In genomic region chr14:59201604-59202215, GRCm38 (mm10) we compare ENCODE assay signal across 8 mouse cellular contexts. TPM values are rescaled to one million over a fixed set of nuclear protein-coding genes. Genes with fewer than 3 reads are reported as not detected.
A peak's percentile ranks its signal among the peaks of the same experiment; 100 is the strongest.
DNase-seq lines count a peak whose midpoint lies in the region; ATAC-seq lines count a peak whose summit lies in the region.

No protein-coding gene starts in this region.

- peak overlapping the region; percentile 98 for H3K27ac ChIP-seq in kidney, embryonic 14.5 days (ENCODE audit: low read depth, low read length)
- peak overlapping the region; percentile 96 for H3K27ac ChIP-seq in hindbrain, embryonic 13.5 days
- peak overlapping the region; percentile 99 for H3K27ac ChIP-seq in midbrain, embryonic 14.5 days (replicated peaks; ENCODE audit: low read depth, low read length)

- H3K9me3 ChIP-seq in kidney, embryonic 14.5 days (ENCODE audit: control insufficient read depth, low read length), result peaks cover under 1% of the 10 kb centered on the region; the same call in 1 of the 2 replicates
- no peaks in the 10 kb centered on the region for H3K9me3 ChIP-seq in hindbrain, embryonic 13.5 days
- H3K9me3 ChIP-seq in midbrain, embryonic 14.5 days (ENCODE audit: control insufficient read depth, low read length), result no peaks in the 10 kb centered on the region

- DNase-seq in kidney, adult 11 months, result no peak
- peak; percentile 18 for DNase-seq in T-cell, adult 2 months (ENCODE audit: low spot score)
- DNase-seq in midbrain, embryonic 14.5 days, result peak; percentile 40
- no peak for DNase-seq in frontal cortex, postnatal 10 days (ENCODE audit: low spot score in 2 of 2)
- DNase-seq in layer of hippocampus, adult 9-10 months (ENCODE audit: low spot score), result no peak
- no peak for DNase-seq in thymus, postnatal 4 days

- H3K36me3 ChIP-seq in kidney, embryonic 14.5 days (ENCODE audit: control insufficient read depth, insufficient read depth, low read length), result no peaks in the 10 kb centered on the region
- no peaks in the 10 kb centered on the region for H3K36me3 ChIP-seq in hindbrain, embryonic 13.5 days
- no peaks in the 10 kb centered on the region for H3K36me3 ChIP-seq in midbrain, embryonic 14.5 days (ENCODE audit: control insufficient read depth, insufficient read depth, low read length)

- no peaks in the 10 kb centered on the region for H3K27me3 ChIP-seq in kidney, embryonic 14.5 days (ENCODE audit: control insufficient read depth, insufficient read depth, low read length)
- H3K27me3 ChIP-seq in hindbrain, embryonic 13.5 days, result no peaks in the 10 kb centered on the region
- no peaks in the 10 kb centered on the region for H3K27me3 ChIP-seq in midbrain, embryonic 14.5 days (ENCODE audit: control insufficient read depth, insufficient read depth, low read length)

- H3K4me3 ChIP-seq in kidney, embryonic 14.5 days (ENCODE audit: low read length), result peak overlapping the region; percentile 88
- peak overlapping the region; percentile 80 for H3K4me3 ChIP-seq in hindbrain, embryonic 13.5 days
- H3K4me3 ChIP-seq in midbrain, embryonic 14.5 days (replicated peaks; ENCODE audit: low read depth, low read length), result peak overlapping the region; percentile 88

- ATAC-seq in kidney, embryonic 14.5 days (ENCODE audit: low FRiP score, low TSS enrichment), result no peak
- no peak for ATAC-seq in hindbrain, embryonic 13.5 days (ENCODE audit: low FRiP score)
- ATAC-seq in midbrain, embryonic 14.5 days (ENCODE audit: low FRiP score, low TSS enrichment), result no peak

- peak overlapping the region; percentile 75 for H3K4me2 ChIP-seq in kidney, embryonic 14.5 days (replicated peaks; ENCODE audit: low read depth, low read length)
- peak overlapping the region; percentile 74 for H3K4me2 ChIP-seq in hindbrain, embryonic 13.5 days
- peak overlapping the region; percentile 88 for H3K4me2 ChIP-seq in midbrain, embryonic 14.5 days (ENCODE audit: low read length)

- H3K9ac ChIP-seq in kidney, embryonic 14.5 days (ENCODE audit: low read depth, low read length), result peak overlapping the region; percentile 98
- H3K9ac ChIP-seq in hindbrain, embryonic 13.5 days, result peak overlapping the region; percentile 92
- H3K9ac ChIP-seq in midbrain, embryonic 14.5 days (replicated peaks; ENCODE audit: low read length), result peak overlapping the region; percentile 91

- WGBS in kidney, embryonic 14.5 days, result under 1% methylated on average over 21 of the region's 21 CpGs
- under 1% methylated on average over 21 of the region's 21 CpGs for WGBS in hindbrain, embryonic 13.5 days
- under 1% methylated on average over 21 of the region's 21 CpGs for WGBS in midbrain, embryonic 14.5 days

- peaks cover 27% of the 10 kb centered on the region for H3K4me1 ChIP-seq in kidney, embryonic 14.5 days (ENCODE audit: control insufficient read depth, insufficient read depth, low read length)
- H3K4me1 ChIP-seq in hindbrain, embryonic 13.5 days (replicated peaks), result peaks cover 44% of the 10 kb centered on the region
- peaks cover 37% of the 10 kb centered on the region for H3K4me1 ChIP-seq in midbrain, embryonic 14.5 days (ENCODE audit: control insufficient read depth, insufficient read depth, low read length)

RNA-seq across cellular contexts. Expression of gene Rcbtb1, which starts 0.7 kb away (rescaled TPM):
- 55.5 and 93.0 TPM in 2 replicates for polyA plus RNA-seq in kidney, embryonic 14.5 days (2014; fragmentation: Nextera tagmentation; extraction: Ambion mirVana)
- 64.4 and 65.6 TPM in 2 replicates for polyA plus RNA-seq in hindbrain, embryonic 13.5 days (2015; fragmentation: Nextera tagmentation; extraction: Ambion mirVana)
- polyA plus RNA-seq in midbrain, embryonic 14.5 days (2014; fragmentation: Nextera tagmentation; extraction: Ambion mirVana), result 53.1 and 79.4 TPM in 2 replicates

RNA-seq across cellular contexts. Expression of gene Gm5142, which starts 23.2 kb away (rescaled TPM):
- not detected in 2 replicates for polyA plus RNA-seq in kidney, embryonic 14.5 days (2014; fragmentation: Nextera tagmentation; extraction: Ambion mirVana)
- not detected in 2 replicates for polyA plus RNA-seq in hindbrain, embryonic 13.5 days (2015; fragmentation: Nextera tagmentation; extraction: Ambion mirVana)
- polyA plus RNA-seq in midbrain, embryonic 14.5 days (2014; fragmentation: Nextera tagmentation; extraction: Ambion mirVana), result not detected in 2 replicates

RNA-seq across cellular contexts. Expression of gene Gm6904, which starts 58.3 kb away (rescaled TPM):
- not detected in 2 replicates for polyA plus RNA-seq in kidney, embryonic 14.5 days (2014; fragmentation: Nextera tagmentation; extraction: Ambion mirVana)
- polyA plus RNA-seq in hindbrain, embryonic 13.5 days (2015; fragmentation: Nextera tagmentation; extraction: Ambion mirVana), result not detected in 2 replicates
- not detected in 2 replicates for polyA plus RNA-seq in midbrain, embryonic 14.5 days (2014; fragmentation: Nextera tagmentation; extraction: Ambion mirVana)

RNA-seq across cellular contexts. Expression of gene 1700129C05Rik, which starts 59.0 kb away (rescaled TPM):
- polyA plus RNA-seq in kidney, embryonic 14.5 days (2014; fragmentation: Nextera tagmentation; extraction: Ambion mirVana), result not detected in 2 replicates
- not detected in 2 replicates for polyA plus RNA-seq in hindbrain, embryonic 13.5 days (2015; fragmentation: Nextera tagmentation; extraction: Ambion mirVana)
- polyA plus RNA-seq in midbrain, embryonic 14.5 days (2014; fragmentation: Nextera tagmentation; extraction: Ambion mirVana), result not detected in 2 replicates

Comparison
In these comparisons a context has a peak if more than half of its experiments do, and no peak if none do; other contexts are left out.
1. DNase-seq: peak in T-cell, adult 2 months (single experiment) and midbrain, embryonic 14.5 days (single experiment); none in kidney, adult 11 months (single experiment), frontal cortex, postnatal 10 days (0 of 2), layer of hippocampus, adult 9-10 months (single experiment) and thymus, postnatal 4 days (single experiment).
2. Peak in every context shown above with its lines, with median percentiles within 50 percentile points of each other: H3K27ac ChIP-seq, H3K4me2 ChIP-seq, H3K4me3 ChIP-seq and H3K9ac ChIP-seq.